Mouse (Mus musculus) gastrocnemius, postnatal 10 days (tissue): Measurements from ENCODE around the gene Got1. TPM values are rescaled to one million over a fixed set of nuclear protein-coding genes. Genes with fewer than 3 reads are reported as not detected.

ENCODE experiments used
- total RNA-seq, 2 experiments: library from RNA; stranded (reverse); gene quantifications; 2 replicates each; pipeline ENCODE4 v1.2.3; 2021

The Got1 gene
- total RNA-seq, 2 experiments from 2014 or later: 152 to 177 TPM

Other genes with a start within 250 kb of the Got1 start
- under 1 TPM; 0.09 to 0.16 TPM for gene Hpse2, start 136.2 kb downstream of the Got1 start, total RNA-seq
- under 1 TPM; 0.28 to 0.29 TPM for gene Cnnm1, start 84.2 kb downstream of the Got1 start, total RNA-seq
- not detected for gene Nkx2-3, start 87.7 kb upstream of the Got1 start, total RNA-seq
- 10 to 100 TPM; 18.4 to 21.2 TPM for gene Slc25a28, start 150.3 kb upstream of the Got1 start, total RNA-seq
- gene Entpd7, start 165.1 kb upstream of the Got1 start, total RNA-seq: 1 to 10 TPM; 3.9 to 7.5 TPM
- 10 to 100 TPM; 10.3 to 11.3 TPM for gene Cutc, start 228.4 kb upstream of the Got1 start, total RNA-seq
- gene Cox15, start 228.4 kb upstream of the Got1 start, total RNA-seq: 10 to 100 TPM; 27.8 to 32.1 TPM